Mouse (Mus musculus) olfactory bulb, adult 2 months (tissue): Measurements from ENCODE around the gene Ddx1. TPM values are rescaled to one million over a fixed set of nuclear protein-coding genes. Genes with fewer than 3 reads are reported as not detected.
A peak's percentile ranks its signal among the peaks of the same experiment; 100 is the strongest.

Experiments
- H3K27ac ChIP-seq: fragments of 200-500 bp; 2 replicates; pipeline ENCODE4 v1.5.1; 2012; ENCODE audit warnings: low read depth, low read length; ENCODE audit not compliant: insufficient read depth
- H3K4me1 ChIP-seq: fragments of 200-500 bp; 2 replicates; pipeline ENCODE4 v1.6.1; 2012; ENCODE audit warnings: low read length; ENCODE audit not compliant: control insufficient read depth, insufficient read depth
- H3K4me3 ChIP-seq: fragments of 200-500 bp; 2 replicates; pipeline ENCODE4 v1.5.1; 2012; ENCODE audit warnings: mild to moderate bottlenecking, low read depth, low read length, moderate library complexity; ENCODE audit not compliant: insufficient read depth
- CTCF ChIP-seq: fragments of 200-500 bp; IDR thresholded peaks from 2 replicates; pipeline ENCODE4 v1.5.1; 2012; ENCODE audit warnings: low read depth, mild to moderate bottlenecking, low read length, moderate library complexity; ENCODE audit not compliant: insufficient read depth
- POLR2A ChIP-seq: fragments of 200-500 bp; IDR thresholded peaks from 2 replicates; pipeline ENCODE4 v1.6.1; 2012; ENCODE audit warnings: mild to moderate bottlenecking, low read depth, low read length, moderate library complexity; ENCODE audit not compliant: insufficient read depth
- WGBS: fragments of 180-500 bp; shearing (Covaris S2); methylation state at CpG from one replicate; pipeline ENCODE4 v1.1.7; 2018; 5-methylcytosine and 5-hydroxymethylcytosine counted together
- polyA plus RNA-seq: library from polyadenylated mRNA; stranded (reverse); fragments of >200 nt; gene quantifications from 2 replicates; pipeline ENCODE4 v1.2.4, GENCODE M21; 2012; ENCODE audit warnings: low replicate concordance; ENCODE audit not compliant: missing spikeins, insufficient read depth, insufficient read length

Gene Ddx1
- polyA plus RNA-seq, 1 experiment, result 126 TPM

DNA sequence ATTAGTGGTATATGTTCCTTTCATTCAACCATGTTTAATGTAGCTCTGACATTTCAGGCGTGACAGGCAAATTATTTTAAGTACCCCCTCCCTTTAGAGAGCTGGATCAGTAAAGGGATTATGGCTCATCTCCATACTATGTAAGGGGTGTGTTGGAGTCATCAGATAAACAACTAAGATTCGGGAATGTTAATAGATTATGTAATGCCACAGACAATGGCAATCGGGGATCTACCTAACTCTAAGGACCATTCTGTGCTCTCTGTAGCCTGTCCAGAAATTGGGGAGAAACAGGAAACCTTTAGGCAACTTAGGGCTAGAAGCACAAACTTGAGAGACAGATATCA is 533 bp upstream of the Ddx1 start:
- TF ChIP-seq CTCF (no peak), POLR2A (no peak)
- Histone ChIP-seq H3K4me1 (peaks cover 2% of the 10 kb centered on the region; the same call in 1 of the 2 replicates), H3K27ac (0 out of 2 replicates have a peak overlapping the region, but pooled peaks have one; percentile 23), H3K4me3 (no peak overlapping the region)
- 79% methylated on average over 3 of the region's 3 CpGs for WGBS

DNA sequence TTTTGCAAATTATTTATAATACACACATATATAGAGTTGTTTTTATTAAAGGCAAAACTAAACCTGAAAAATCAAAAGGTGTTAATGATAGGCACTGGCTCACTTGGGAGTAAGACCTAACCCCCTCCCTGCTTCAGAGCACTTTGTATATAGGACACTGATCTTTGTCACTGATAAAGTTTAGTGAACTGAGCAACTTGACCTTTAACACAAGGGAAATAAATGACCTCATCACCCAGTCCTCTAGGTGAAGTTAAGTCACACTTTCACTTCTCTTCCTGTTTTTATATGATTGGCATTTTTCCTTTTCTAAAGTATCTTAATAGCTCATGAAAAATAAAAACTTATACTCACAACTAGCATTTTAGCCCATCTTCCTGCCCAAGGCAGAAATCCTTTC is 6.6 kb downstream of the Ddx1 start:
- no peak overlapping the region for H3K4me3 ChIP-seq
- no peak for TF ChIP-seq POLR2A
- TF ChIP-seq CTCF, result no peak
- peaks cover under 1% of the 10 kb centered on the region; the same call in 1 of the 2 replicates for H3K4me1 ChIP-seq
- H3K27ac ChIP-seq, result no peak overlapping the region

DNA sequence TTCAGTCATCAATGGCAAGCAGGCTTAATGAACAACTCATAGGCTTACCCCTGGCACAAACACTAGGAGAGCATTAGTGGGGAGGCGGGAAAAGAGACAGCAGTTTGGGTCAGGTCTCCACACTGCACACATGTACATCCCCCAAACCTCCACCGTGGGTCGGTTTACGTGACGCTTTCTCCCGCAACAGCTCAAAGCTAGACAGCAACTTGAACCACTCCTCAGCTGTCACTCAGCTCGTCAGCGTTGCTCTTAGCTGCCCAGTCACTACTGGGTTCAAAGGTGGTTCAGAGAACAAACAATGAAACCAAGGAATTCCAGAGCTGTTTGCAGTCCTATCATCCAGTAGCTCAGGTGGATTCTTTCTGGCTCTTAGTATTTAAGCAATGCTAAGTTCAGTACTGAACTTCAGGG is 30.9 kb downstream of the Ddx1 start:
- WGBS, result 90% methylated on average over 8 of the region's 8 CpGs
- Histone ChIP-seq H3K4me1 (peaks cover 6% of the 10 kb centered on the region), H3K4me3 (no peak overlapping the region), H3K27ac (no peak overlapping the region)
- no peak for TF ChIP-seq CTCF
- TF ChIP-seq POLR2A, result no peak

DNA sequence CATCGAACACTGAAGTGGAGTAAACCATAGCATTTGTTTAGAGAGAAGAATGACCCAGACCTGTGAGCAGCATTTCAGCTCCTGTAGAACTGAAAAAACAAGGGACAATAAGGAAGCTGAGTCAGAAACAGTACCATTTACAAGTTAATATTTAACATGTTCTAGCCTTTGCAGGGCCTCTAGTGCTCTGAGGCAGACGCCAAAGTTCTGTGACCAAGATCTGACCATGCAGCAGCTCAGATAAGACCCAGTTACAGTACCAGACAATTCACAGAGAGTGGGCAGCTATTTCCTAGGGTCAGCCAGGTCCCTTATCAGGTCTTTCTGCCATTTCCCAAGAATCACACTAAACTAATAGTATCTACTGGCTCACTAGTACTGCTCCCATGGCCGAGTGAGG is 31.4 kb downstream of the Ddx1 start:
- Histone ChIP-seq H3K4me1 (peaks cover 6% of the 10 kb centered on the region), H3K4me3 (no peak overlapping the region), H3K27ac (no peak overlapping the region)
- WGBS, result 82% methylated on average over 3 of the region's 3 CpGs
- no peak for TF ChIP-seq POLR2A
- no peak for TF ChIP-seq CTCF

DNA sequence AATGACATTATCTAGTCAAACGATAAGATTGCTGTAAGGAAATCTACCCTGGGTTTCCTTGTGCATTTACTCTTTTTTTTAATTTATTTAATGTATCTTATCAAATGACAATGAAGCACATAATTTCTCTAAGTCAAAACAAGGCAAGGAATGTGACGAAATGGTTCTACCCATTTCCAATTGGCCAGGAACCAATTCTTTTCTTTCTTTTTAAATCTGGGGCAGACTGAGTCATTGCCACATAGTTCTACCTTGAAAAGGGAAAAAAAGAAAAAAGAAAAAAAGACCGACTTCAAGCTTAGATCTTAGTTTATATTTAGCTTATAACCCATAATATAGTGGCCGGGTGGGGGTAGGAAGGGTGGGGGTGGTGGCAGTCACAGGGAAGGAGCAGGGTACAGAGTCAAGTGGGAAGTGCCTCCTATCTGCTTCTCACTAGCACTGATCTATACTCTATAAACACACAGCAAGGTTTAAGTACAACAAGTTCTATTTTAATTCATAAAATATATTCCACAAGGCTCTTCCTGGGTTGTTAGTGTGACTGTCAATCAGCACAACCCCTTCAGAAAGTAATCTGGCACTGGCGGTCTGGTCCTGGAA is 32.4 kb downstream of the Ddx1 start:
- WGBS, result 34% methylated on average over 5 of the region's 5 CpGs
- Histone ChIP-seq H3K4me1 (peaks cover 11% of the 10 kb centered on the region), H3K4me3 (no peak overlapping the region), H3K27ac (no peak overlapping the region)
- TF ChIP-seq POLR2A (no peak), CTCF (no peak)

DNA sequence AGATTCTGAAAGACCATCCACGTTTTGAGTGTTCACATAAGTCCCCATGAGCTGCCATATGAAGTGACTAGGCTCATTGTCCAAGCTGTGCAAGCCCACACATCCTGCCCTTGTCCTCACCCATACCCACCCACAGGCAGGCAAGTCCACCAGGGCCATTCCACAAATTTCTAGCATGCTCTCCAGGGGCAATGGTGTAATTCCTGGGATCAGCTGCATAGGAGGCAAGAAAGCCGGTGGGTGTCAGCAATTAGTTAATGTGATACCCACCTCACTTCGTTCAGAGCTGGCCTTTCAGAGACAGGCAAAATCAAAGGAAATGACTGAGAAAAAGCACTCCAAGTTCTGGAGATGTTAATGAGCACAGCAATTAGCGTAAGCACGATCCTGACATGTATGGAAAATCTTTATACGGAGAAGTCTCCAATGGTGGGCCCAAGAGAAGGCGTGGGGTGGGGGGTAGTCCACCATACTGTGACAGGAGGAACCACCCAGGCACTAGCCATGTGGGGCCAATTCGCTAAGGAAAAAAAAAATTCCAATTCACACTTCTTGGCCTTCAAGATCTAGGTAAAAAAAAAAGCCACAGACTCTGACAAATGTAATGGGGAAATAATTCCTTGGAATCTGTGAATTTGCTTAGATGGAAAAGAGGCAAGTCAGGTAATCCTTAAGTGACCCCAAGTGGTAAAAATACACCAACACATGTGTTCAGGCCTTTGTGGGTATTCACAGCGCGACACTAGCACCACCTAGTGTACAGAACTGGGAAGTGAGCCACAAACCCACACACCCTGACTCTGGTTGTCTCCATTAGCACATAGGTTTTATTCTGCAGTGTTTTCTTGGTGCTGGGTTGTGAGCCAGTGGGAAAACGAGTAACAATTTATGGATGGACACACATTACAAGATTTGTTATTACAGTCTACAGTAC is 34.4 kb downstream of the Ddx1 start:
- TF ChIP-seq CTCF (no peak; the same call in 1 of the 2 replicates), POLR2A (no peak)
- H3K4me1 ChIP-seq, result peaks cover 16% of the 10 kb centered on the region
- 26% methylated on average over 11 of the region's 11 CpGs for WGBS
- H3K27ac ChIP-seq, result peak overlapping the region; percentile 1; the same call in 1 of the 2 replicates
- no peak overlapping the region for H3K4me3 ChIP-seq

DNA sequence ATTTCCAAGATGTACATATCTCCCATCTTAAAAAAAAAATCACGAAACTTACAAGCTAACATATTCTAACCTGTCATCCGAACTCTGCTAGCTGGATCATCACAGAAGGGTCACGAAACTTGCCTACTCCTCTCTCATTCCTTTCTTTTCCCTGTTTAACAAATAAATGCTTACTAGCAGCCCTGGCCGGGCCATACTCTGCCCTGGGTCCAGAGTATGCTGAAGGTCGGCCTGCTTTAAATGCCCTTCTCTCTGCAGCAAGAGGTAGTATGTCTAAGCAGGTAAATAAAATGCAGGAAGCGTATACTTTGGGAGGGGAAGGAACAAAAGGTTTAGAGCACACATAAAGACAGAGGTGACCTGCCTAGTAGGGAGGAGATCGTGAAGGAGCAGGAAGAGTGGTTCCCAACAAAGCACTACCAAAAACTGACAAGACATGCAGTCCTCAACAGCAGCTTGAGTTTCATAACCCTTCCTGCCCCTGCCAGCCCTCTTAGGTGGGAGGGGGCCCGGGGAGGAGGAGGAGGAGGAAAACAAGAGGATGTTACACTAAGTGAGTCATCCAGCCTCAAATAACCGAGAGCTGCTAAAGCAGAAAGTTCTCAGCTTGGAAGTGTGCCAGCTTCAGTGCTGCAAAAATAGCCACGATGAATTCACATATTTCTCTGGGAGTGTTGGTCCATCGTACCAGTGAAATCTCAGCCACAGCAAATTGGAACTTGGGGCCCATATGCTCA is 37.1 kb downstream of the Ddx1 start:
- TF ChIP-seq POLR2A (no peak), CTCF (no peak)
- no peak overlapping the region for H3K4me3 ChIP-seq
- H3K4me1 ChIP-seq, result peaks cover 16% of the 10 kb centered on the region
- 50% methylated on average over 11 of the region's 11 CpGs for WGBS
- H3K27ac ChIP-seq, result peak overlapping the region; percentile 52

DNA sequence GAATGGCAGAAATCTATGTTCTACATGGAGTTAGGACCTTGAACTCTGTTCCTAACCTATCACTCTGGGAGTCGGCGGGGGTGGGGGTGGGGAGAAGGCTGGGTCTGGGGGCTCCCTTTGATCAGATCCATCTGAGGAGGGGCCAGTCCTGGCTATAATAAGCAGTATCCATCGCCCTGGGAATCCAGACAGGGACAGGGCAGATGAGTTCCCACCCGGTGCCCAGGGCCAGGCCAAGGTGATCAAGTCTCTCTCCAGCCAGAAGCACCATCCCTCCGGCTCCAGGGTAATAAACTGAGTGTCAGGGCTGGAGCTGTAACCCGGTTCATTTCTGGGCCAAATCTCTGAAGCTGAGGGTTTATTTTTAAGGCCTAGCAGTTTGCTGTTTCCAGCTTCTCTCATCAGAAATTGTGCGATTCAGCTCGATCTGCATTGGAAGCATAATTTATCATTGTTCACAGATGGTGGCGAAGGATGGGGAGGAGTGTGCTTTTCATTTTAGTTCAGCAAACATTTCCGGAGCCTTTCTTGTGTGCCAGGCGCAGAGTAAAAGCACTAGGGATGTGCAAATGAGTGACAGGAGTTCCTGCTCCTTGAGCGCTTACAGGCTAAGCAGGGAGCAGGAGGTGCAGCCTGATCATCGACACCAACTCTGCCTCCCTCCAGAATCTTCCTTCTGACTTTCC is 39.2 kb downstream of the Ddx1 start:
- Histone ChIP-seq H3K4me1 (peaks cover 16% of the 10 kb centered on the region), H3K27ac (peak overlapping the region; percentile 56; the same call in 1 of the 2 replicates), H3K4me3 (no peak overlapping the region)
- WGBS, result 50% methylated on average over 13 of the region's 13 CpGs
- TF ChIP-seq CTCF (no peak), POLR2A (no peak)

DNA sequence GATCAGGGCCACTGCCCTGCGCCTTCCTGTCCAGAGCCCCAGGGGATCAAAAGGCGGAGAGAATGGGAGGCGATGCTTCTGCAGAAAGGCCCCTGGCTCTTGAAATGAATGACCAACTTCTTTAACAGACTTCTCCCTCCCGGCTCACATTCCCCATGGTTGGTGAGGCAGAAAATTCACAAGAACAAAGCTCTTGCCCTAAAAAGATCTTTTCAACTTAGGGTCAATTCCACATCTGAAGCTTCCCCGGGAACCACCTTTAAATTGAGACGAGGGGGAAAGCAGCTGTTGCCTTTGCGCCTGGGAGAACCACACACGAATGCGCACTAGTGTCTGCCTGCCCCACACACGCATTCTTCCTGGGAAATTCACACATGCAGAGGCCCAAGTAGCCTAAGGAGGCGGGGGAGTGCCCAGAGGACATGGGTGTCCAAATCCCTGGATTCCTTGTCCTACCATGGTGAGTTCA is 40.0 kb downstream of the Ddx1 start:
- WGBS, result 75% methylated on average over 11 of the region's 11 CpGs
- H3K4me1 ChIP-seq, result peaks cover 10% of the 10 kb centered on the region
- H3K27ac ChIP-seq, result no peak overlapping the region
- TF ChIP-seq CTCF (no peak), POLR2A (no peak)
- no peak overlapping the region for H3K4me3 ChIP-seq
